Mouse (Mus musculus) left cerebral cortex, postnatal 14 days (tissue): Measurements from ENCODE around the gene Tmem184b. TPM values are rescaled to one million over a fixed set of nuclear protein-coding genes. Genes with fewer than 3 reads are reported as not detected.

Source experiments
- DNase-seq, 2 experiments: peaks; one replicate each; pipeline ENCODE4 v3.0.0; 2021 to 2022; ENCODE audit warnings: low spot score in 2 of 2, mixed read lengths in 1 of 2
- intact Hi-C: fragments of 180-260 bp; cut with DNase I; formaldehyde crosslinking; loops from one replicate; pipeline ENCODE4 v1.15.1; 2025
- total RNA-seq, 2 experiments: library from RNA; stranded (reverse); gene quantifications; 2 replicates each; pipeline ENCODE4 v1.2.3; 2021

Tmem184b gene
- total RNA-seq, 2 experiments from 2014 or later, result 56.2 to 56.8 TPM

- intact Hi-C loops, result no loop called here
- DNase-seq, result no peak
Observed at GRCm38 (mm10) chr15:79352479-79352878, 50.9 kb downstream of the Tmem184b start.

GRCm38 (mm10) chr15:79351331-79351767 lies 52.0 kb downstream of the Tmem184b start:
- intact Hi-C loops, result no loop called here
- DNase-seq, result no peak

- intact Hi-C loops, result no loop called here
Observed at GRCm38 (mm10) chr15:79350866-79351265, 52.5 kb downstream of the Tmem184b start.

GRCm38 (mm10) chr15:79348651-79349050 lies 54.7 kb downstream of the Tmem184b start:
- intact Hi-C loops, result no loop called here
- DNase-seq, result no peak

More at GRCm38 (mm10) chr15:79350866-79351265, 52.5 kb downstream of the Tmem184b start:
- no peak for DNase-seq

DNA sequence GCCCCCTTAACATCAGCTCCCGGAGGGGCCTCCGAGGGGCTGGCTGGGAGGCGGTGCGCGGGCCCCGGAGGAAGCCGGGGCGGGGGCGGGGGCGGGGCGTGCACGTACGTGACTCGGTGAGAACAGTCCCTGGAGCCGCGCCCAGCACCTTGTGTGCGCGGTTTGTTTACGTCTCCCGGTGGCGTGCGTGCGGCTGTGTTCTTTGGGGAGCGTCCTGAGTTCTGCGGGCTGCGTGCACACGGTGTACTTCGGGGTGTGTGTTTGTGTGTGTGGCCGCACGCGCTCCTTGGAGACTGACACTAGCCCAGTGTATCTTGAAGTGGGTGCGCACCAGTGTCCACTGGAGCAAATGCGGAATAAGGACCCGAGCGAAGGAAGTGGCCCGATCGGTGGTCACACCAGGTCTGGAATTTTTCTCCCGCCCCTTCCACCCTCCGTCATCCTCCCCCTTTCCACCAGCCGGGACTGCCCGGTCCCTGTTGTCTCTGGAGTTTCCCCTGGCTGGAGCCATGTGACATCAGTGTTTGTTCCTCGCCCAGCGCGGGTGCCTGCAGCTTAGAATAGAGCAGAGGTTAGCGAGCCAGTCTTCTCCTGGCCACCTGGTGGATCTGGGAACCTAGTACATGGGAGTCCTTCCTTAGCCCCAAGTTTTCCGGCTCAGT lies 55.4 kb downstream of the Tmem184b start:
- DNase-seq, result peak in 1 of 2 experiments; percentile 67
- intact Hi-C loops, result no loop called here

DNA sequence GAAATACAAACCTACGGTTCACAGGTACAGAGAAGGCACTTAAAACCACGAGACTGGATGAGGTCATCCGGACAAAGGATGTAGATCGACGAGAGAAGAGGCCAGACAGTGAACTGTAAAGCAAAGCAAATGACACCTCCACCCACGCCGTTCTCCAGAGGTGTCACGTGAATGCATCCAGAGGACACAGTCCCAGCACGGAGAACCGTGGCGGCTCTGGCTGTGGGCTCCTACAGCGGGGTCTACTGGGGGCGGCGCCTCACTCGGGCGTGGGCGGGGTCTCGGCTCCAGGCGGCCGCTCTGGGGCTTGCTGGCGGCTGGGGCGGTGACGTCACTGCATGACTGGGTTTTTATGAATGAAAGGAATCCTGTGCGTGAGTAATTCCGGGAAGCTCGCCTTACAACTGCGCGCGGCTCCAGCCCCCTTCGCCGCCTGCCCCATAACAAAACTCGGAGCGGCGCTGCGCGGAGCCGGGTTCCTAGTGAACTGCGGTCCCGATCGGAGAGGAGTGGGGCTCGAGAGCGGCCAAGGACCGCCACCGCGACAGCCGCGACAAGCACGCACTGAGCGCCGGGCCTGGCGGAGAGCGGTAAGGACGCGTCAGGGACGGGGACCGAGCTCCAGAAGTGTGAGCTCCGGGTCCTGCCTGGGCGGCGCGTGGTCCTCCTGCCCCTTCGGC lies 56.1 kb downstream of the Tmem184b start:
- intact Hi-C loops, result no loop called here

DNA sequence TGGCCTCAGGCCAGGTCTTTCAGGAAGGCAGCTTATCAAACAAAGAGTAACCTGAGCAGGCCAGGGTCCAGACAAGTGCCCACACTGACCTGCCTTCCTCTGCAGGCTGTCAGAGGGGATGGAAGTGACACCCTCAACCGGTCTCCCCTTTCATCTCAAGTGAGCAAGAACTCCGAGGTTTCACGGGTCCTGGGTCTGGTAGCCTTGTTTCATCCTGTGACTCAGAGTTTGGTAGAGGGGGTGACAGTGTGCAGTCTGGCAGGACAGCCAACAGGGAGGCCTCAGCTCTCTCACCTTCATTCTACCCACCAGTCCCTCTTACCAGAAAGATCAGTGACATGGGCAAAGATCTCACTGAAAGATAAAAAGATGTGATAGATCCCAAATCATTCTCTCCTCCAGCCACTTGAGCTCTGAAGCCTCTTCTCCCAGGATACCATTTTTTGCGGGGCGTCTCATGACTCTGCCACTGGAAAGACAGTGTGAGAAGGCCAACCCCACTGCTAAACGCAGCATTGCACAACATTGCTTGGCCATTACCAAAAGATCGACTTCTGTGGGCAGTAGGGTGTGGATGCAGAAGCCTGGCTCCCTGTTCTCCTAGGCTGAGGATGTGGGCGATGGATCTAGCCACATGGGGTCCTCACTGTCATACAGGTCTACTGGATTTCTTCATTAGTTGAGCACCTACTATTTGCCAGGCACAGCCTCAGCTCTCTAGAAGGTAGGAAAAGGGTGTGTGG lies 57.1 kb downstream of the Tmem184b start, which contains the start of gene Maff:
Maff (plus strand) TSS at position 571 of the 743 bp plus-strand sequence.
- intact Hi-C loops, result no loop called here
- no peak for DNase-seq

More for the DNA sequence above, 56.1 kb downstream of the Tmem184b start:
- DNase-seq, result peak; percentile 87 to 92

- intact Hi-C loops, result no loop called here
- no peak for DNase-seq
Observed at GRCm38 (mm10) chr15:79344627-79345026, 58.7 kb downstream of the Tmem184b start.

DNA sequence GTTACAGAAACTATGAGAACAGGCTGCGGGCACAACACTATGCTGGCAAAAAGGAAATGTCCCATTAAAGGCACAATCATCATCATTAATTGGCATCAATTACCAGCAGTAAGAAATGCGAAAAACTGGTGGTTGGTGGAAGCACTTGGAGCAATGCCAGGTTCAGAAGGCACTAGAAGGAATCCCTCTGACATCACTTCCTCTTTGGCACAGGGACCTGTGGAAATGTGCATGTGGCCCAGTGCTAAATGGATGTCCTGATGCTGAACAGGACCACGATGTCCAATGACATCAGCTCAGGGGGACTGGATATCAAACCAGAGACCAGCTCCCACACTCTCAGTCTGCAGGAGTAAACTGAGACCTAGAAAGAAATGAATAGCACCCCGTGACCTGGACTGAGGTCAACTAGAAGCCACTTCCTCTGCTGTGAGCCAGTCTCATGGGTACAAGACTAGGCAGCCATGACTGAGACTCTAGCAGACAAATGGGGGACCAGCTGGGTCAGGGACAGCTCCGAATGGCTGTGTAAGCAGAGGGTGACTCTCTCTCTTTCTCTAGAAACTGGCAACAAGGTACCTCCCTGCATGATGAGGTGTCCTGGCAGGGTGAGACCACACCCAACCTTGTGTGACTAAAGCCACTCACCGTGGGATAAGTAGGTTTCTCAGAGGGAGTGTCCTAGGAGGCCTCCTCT lies 60.6 kb downstream of the Tmem184b start:
- no peak for DNase-seq
- intact Hi-C loops, result no loop called here

GRCm38 (mm10) chr15:79338978-79339377 lies 64.4 kb downstream of the Tmem184b start:
- intact Hi-C loops, result no loop called here
- DNase-seq, result no peak

DNA sequence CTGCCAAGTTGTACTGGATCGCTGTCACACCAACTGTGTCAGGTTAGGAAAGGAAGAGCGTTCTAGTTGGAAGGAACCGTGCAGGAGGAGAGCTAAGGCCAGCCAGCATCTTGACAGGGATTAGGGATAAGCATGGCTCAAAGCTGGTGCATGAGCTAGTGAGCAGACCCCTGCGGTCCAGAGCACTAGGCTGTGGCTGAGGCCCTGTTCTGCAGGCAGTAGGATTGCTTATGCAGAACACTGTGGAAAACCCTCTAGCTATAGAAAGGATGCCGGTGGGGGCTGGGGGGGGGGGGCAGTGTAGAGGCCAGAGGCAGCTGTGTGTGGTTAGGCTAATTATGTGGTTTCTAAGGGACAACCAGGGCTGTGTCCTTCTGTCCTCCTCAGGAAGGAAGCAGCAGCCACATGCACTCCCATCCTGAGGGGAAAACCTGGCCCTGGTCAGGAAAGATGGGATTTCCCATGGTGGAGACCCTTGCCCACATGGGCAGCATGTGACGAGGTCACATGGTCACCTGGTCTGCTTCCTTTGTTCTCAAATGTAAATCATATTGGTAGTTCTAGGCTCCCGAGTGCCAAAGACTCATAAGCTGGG lies 68.2 kb downstream of the Tmem184b start:
- DNase-seq, result no peak
- intact Hi-C loops, result no loop called here

DNA sequence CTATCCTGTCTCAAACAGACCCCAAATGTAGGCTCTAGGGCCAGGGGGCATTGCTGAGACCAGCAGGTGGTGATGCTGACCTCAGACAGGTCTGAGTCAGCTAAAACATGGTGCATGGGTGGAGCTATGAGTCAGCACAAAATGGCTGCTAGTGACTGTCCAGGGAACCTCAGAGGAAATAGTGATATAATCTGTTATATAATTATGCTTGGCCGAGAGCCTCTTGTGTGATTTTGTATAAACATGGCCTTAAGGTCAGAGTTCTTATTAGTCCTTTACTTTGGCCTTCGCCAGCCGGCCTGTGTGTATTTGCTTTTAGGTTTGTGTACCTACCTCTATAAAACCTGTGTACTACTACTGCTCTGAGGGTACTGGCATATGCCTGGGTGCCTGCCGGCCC lies 70.0 kb downstream of the Tmem184b start:
- intact Hi-C loops, result no loop called here
- DNase-seq, result no peak

- DNase-seq, result no peak
- intact Hi-C loops, result no loop called here
Observed at GRCm38 (mm10) chr15:79330521-79330920, 72.8 kb downstream of the Tmem184b start.

- intact Hi-C loops, result no loop called here
- no peak for DNase-seq
Observed at GRCm38 (mm10) chr15:79329979-79330363, 73.4 kb downstream of the Tmem184b start.

DNA sequence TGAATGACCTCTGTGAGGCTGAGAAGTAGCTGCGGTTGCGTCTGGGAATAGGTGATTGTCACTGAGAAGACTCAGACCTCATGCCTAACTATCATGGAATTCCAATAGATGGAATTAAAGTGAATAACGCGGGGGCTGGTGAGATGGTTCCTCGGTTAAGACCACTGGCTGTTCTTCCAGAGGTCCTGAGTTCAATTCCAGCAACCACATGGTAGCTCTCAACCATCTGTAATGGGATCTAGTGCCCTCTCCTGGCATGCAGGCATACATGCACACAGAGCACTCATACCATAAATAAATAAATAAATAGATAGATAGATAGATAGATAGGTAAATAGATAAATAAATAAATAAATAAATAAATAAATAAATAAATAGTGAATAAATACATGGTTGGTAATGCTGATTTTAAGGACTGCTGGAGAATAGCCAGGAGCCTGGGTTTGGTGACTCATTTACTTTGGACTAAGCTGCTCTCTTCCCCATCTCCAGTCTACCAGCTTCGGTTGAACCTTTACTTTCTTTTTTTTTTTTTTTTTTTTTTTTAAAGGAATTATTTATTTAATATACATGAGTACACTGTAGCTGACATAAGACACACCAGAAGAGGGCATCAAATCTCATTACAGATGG lies 73.9 kb downstream of the Tmem184b start:
- no peak for DNase-seq
- intact Hi-C loops, result no loop called here

GRCm38 (mm10) chr15:79328939-79329275 lies 74.5 kb downstream of the Tmem184b start:
- intact Hi-C loops, result no loop called here
- no peak for DNase-seq

DNA sequence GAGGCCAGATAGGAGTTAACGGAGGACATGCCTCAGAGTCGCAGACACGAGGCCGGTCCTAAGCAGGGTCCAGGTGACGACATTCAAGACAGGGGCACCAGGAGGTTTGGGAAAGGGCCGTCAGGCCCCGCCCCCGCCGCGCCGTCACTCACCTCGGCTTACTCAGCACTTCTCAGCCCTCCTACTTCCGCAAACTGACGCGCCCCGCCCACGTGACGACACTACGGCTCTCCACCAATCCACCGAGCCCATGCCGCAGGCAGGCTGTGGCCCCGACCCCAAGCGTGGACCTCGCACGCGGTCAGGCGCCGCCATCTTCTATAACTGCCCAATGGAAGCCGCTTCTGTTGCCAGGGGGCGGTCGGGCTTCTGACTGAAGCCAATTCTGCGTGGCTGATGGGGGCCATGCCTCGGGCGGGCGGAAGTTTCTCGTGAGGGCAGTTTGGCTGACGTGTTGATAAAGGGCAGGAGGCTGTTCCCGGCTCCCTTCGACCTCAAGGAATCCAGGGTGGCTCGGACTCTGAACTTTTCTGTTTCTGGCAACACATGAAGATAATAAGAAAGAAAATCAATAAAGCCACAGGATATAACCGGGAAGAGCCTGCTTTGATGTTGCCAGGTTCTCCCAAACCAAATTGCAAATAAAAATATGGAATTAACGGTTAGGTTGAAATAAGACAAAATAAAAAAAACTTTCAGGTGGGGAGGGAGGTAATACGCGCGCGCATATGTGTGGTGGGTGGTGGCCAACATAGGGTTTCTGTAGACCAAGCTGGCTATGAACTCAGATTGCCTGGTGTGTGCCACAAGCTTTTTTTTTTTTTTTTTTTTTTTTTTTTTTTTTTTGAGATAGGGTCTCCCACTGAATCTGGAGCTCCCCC lies 75.1 kb downstream of the Tmem184b start, which contains the start of gene Pla2g6:
Pla2g6 (minus strand) TSS at position 333 of the 881 bp plus-strand sequence.
- intact Hi-C loops, result no loop called here
- DNase-seq, result peak; percentile 98
